Mouse (Mus musculus) cortical plate, adult 2 months (tissue): ENCODE data around the gene Yjefn3.

Experiments
- CTCF ChIP-seq: fragments of 200-500 bp; IDR thresholded peaks from 2 replicates; pipeline ENCODE4 v1.5.1; 2011; ENCODE audit warnings: mild to moderate bottlenecking, control low read depth, low read length; ENCODE audit not compliant: insufficient read depth; ENCODE audit errors: extremely low read depth
- POLR2A ChIP-seq: fragments of 200-500 bp; IDR thresholded peaks from 2 replicates; pipeline ENCODE4 v1.6.1; 2011; ENCODE audit warnings: mild to moderate bottlenecking, low read length, control low read depth; ENCODE audit not compliant: insufficient read depth; ENCODE audit errors: extremely low read depth

DNA sequence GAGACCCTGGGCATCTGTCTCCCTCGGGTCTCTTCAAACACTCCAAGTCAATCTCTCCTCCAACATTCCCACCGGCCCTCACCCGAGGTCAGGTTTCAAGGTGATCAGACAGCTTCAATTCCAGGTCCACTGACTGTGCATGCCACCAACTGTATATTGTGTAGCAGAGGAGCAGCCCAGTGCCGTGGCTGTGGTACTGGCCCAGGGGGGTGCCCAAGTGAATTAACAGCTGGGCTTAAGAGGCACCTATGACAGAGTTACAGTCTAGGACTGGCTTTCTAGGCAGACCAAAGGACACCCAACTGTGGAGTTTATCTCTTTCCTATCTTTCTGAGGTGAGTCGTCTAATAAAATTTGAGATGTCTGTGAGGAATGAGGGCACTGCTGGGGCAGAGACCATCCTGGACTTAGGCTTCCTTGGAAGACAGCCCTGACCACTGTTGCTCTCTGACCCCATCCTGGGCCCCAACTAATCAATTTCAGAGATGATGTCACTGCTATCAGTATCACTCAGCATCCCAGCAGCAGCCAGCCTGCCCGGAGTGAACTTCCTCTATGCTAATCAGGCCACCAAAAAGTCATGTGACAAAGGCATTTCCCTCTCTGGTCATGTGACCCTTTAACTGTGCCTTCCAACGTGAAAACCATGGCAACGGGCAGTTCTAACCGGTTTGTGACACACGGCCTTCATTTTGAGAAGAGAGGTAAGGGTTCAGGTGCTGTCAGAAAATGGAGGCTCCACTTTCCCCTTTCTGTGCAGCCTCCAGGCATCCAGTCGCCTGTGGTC is 17.6 kb upstream of the Yjefn3 start:
- TF ChIP-seq POLR2A (no peak), CTCF (no peak)
